Mouse (Mus musculus) embryonic fibroblast, embryonic 13.5 days (primary cell): Measurements from ENCODE around the gene Tff1.

ENCODE experiments used
- CTCF ChIP-seq: IDR thresholded peaks from 2 replicates; pipeline ENCODE4 v1.5.1; 2011; ENCODE audit warnings: mild to moderate bottlenecking, control low read depth, low read length, moderate library complexity, borderline replicate concordance; ENCODE audit not compliant: insufficient read depth
- POLR2A ChIP-seq: IDR thresholded peaks from 2 replicates; pipeline ENCODE4 v1.6.1; 2011; ENCODE audit warnings: low read depth, mild to moderate bottlenecking, control low read depth, low read length, moderate library complexity

GRCm38 (mm10) chr17:31184269-31184990 is 19.4 kb upstream of the Tff1 start:
- no peak for TF ChIP-seq POLR2A
- no peak for TF ChIP-seq CTCF
